Mouse (Mus musculus): ENCODE measurements around the gene Ifitm7.

DNA sequence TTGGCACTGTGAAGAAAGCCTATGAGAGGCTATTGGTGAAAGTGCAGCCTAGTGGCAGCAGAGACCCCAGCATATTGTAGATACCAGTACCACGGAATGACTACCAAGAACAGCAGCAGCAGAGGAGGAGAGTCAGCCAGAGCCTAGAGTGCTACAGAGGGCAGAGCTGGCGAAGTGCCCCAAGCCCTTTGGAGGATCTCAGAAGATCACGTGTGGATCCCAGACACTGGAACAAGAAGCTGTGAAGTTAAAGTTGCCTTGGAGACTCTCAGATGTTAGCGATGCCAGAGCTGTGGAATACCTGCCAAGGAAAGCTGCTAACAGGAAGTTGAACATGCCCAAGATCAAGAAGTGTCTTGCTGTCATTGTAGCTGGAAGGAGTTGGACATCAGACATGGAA is 18.6 kb upstream of the Ifitm7 start:
- TF ChIP-seq CTCF (IDR thresholded peaks at IDR 0.05; ENCODE audit: extremely low read depth, insufficient read length, insufficient replicate concordance, low read depth, low read length) (no peak), POLR2A (IDR thresholded peaks at IDR 0.05; ENCODE audit: low read depth, low read length) (no peak)
